ENCODE assay signal across 20 mouse cellular contexts in the genomic region with DNA sequence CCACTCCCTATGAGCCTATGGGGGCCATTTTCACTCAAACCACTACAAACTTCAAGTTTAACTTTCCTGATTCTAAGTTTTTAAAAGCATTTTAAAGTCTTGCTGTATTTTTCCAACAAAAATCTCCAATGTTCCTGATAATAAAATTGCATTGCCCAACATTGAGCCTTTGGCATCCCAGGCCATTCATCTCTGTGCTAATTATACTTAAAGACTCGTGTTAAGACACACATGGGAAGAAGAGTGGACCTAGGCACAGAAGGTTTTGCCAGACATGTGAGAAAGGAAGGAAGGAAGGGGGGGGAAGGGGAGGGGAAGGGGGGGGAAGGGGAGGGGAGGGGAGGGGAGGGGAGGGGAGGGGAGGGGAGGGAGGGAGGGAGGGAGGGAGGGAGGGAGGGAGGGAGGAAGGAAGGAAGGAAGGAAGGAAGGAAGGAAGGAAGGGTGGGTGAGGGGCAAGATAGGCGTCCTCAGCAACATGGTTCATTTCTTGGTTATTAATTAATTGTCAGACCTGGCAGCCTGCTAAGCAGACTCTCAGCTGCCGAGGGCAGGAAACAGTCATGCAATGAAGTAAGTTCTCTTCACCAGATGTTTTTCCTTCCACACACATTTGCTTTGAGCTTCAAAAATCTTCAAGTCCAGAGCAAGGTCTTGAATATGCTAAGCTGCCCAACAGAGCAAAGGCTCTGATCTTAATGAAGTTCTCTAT.
A peak's percentile ranks its signal among the peaks of the same experiment; 100 is the strongest.
DNase-seq lines count a peak whose midpoint lies in the region; ATAC-seq and TF ChIP-seq lines count a peak whose summit lies in the region.
"Had no signal": no experiment of that assay in that cellular context is flagged by ENCODE, and none has a peak within 500 bp of the region (broad histone marks: within the 10 kb centered on the region; RNA-seq: fewer than 3 reads in every experiment).

No protein-coding gene starts in this region.

- peaks cover 11% of the 10 kb centered on the region; the same call in 1 of the 2 replicates for H3K4me1 ChIP-seq in kidney, adult 2 months (ENCODE audit: control insufficient read depth, insufficient read depth, low read length)
- no peaks in the 10 kb centered on the region for H3K4me1 ChIP-seq in lung, embryonic 15.5 days
- H3K4me1 ChIP-seq in liver, embryonic 11.5 days (replicated peaks; ENCODE audit: control insufficient read depth, insufficient read depth, low read length), result no peaks in the 10 kb centered on the region
- H3K4me1 ChIP-seq in midbrain, embryonic 13.5 days (replicated peaks), result no peaks in the 10 kb centered on the region
- H3K4me1 ChIP-seq: embryonic facial prominence, embryonic 12.5 days; forebrain, embryonic 15.5 days had no signal

- no peak overlapping the region for H3K9ac ChIP-seq in lung, embryonic 15.5 days
- H3K9ac ChIP-seq in liver, embryonic 11.5 days (ENCODE audit: low read depth, low read length), result no peak overlapping the region
- no peak overlapping the region for H3K9ac ChIP-seq in midbrain, embryonic 13.5 days (replicated peaks)
- H3K9ac ChIP-seq: embryonic facial prominence, embryonic 12.5 days; forebrain, embryonic 15.5 days; liver, postnatal 0 days had no signal

- no peak for TF ChIP-seq POLR2A in kidney, adult 2 months (IDR thresholded peaks at IDR 0.05; ENCODE audit: low read depth, low read length)

- WGBS in kidney, adult 2 months, result 5% methylated on average over 3 of the region's 3 CpGs
- 14% methylated on average over 3 of the region's 3 CpGs for WGBS in lung, embryonic 15.5 days
- WGBS in liver, embryonic 11.5 days, result 49% methylated on average over 3 of the region's 3 CpGs
- WGBS in midbrain, embryonic 13.5 days, result 84% methylated on average over 3 of the region's 3 CpGs

- ATAC-seq in lung, embryonic 15.5 days (ENCODE audit: borderline replicate concordance, extremely low read depth, low FRiP score, low TSS enrichment), result peak; percentile 95
- no peak for ATAC-seq in liver, embryonic 11.5 days (replicated peaks; ENCODE audit: low FRiP score)
- no peak for ATAC-seq in midbrain, embryonic 13.5 days
- ATAC-seq: forebrain, embryonic 15.5 days; hindbrain, embryonic 16.5 days; intestine, postnatal 0 days; liver, postnatal 0 days had no signal

- H3K4me3 ChIP-seq in kidney, adult 2 months (ENCODE audit: insufficient read depth, low read depth, low read length), result no peak overlapping the region
- no peak overlapping the region for H3K4me3 ChIP-seq in lung, embryonic 15.5 days
- H3K4me3 ChIP-seq in liver, embryonic 11.5 days (ENCODE audit: low read depth, low read length), result no peak overlapping the region
- H3K4me3 ChIP-seq in midbrain, embryonic 13.5 days (replicated peaks), result no peak overlapping the region
- H3K4me3 ChIP-seq: embryonic facial prominence, embryonic 12.5 days; erythroblast, embryonic 14.5 days; forebrain, embryonic 15.5 days had no signal

- H3K27me3 ChIP-seq in kidney, adult 2 months (replicated peaks; ENCODE audit: control insufficient read depth, insufficient read depth, low read length), result no peaks in the 10 kb centered on the region
- no peaks in the 10 kb centered on the region for H3K27me3 ChIP-seq in lung, embryonic 15.5 days
- H3K27me3 ChIP-seq in liver, embryonic 11.5 days (replicated peaks; ENCODE audit: control insufficient read depth, insufficient read depth, low read length), result no peaks in the 10 kb centered on the region
- no peaks in the 10 kb centered on the region for H3K27me3 ChIP-seq in midbrain, embryonic 13.5 days
- H3K27me3 ChIP-seq: embryonic facial prominence, embryonic 12.5 days; forebrain, embryonic 15.5 days had no signal

- H3K4me2 ChIP-seq in lung, embryonic 15.5 days, result no peak overlapping the region
- no peak overlapping the region for H3K4me2 ChIP-seq in liver, embryonic 11.5 days
- H3K4me2 ChIP-seq in midbrain, embryonic 13.5 days (replicated peaks), result no peak overlapping the region
- H3K4me2 ChIP-seq: embryonic facial prominence, embryonic 12.5 days; forebrain, embryonic 15.5 days had no signal

- H3K36me3 ChIP-seq in kidney, adult 2 months (ENCODE audit: control insufficient read depth, insufficient read depth, low read length), result no peaks in the 10 kb centered on the region
- H3K36me3 ChIP-seq in lung, embryonic 15.5 days, result no peaks in the 10 kb centered on the region
- no peaks in the 10 kb centered on the region for H3K36me3 ChIP-seq in liver, embryonic 11.5 days (ENCODE audit: control insufficient read depth, insufficient read depth, low read length)
- H3K36me3 ChIP-seq in midbrain, embryonic 13.5 days, result no peaks in the 10 kb centered on the region
- H3K36me3 ChIP-seq: embryonic facial prominence, embryonic 12.5 days; forebrain, embryonic 15.5 days had no signal

- no peaks in the 10 kb centered on the region for H3K9me3 ChIP-seq in lung, embryonic 15.5 days
- H3K9me3 ChIP-seq in liver, embryonic 11.5 days (ENCODE audit: control insufficient read depth, low read length), result no peaks in the 10 kb centered on the region
- H3K9me3 ChIP-seq in midbrain, embryonic 13.5 days, result no peaks in the 10 kb centered on the region
- H3K9me3 ChIP-seq: embryonic facial prominence, embryonic 12.5 days; forebrain, embryonic 15.5 days had no signal

- no peak overlapping the region; the same call in 1 of the 2 replicates for H3K27ac ChIP-seq in kidney, adult 2 months (ENCODE audit: insufficient read depth, low read depth, low read length)
- peak overlapping the region; percentile 86 for H3K27ac ChIP-seq in lung, embryonic 15.5 days
- H3K27ac ChIP-seq in liver, embryonic 11.5 days (ENCODE audit: low read depth, low read length), result no peak overlapping the region
- H3K27ac ChIP-seq in midbrain, embryonic 13.5 days, result no peak overlapping the region
- H3K27ac ChIP-seq: embryonic facial prominence, embryonic 12.5 days; forebrain, embryonic 15.5 days had no signal

- no peak for TF ChIP-seq CTCF in kidney, adult 2 months (conservative IDR thresholded peaks at IDR 0.05; ENCODE audit: insufficient read depth, insufficient read length, low read depth, low read length)

- DNase-seq in 416B (ENCODE audit: low read depth), result peak; percentile 34
- DNase-seq in kidney, adult 2 months, result peak; percentile 78
- peak; percentile 28 for DNase-seq in kidney, postnatal 10 days
- no peak for DNase-seq in adipocyte (ENCODE audit: low spot score)
- DNase-seq in liver, embryonic 11.5 days (ENCODE audit: low spot score), result no peak
- no peak for DNase-seq in frontal cortex, postnatal 36 days (ENCODE audit: low spot score in 2 of 2)
- DNase-seq: adrenal gland, adult 8-10 months; cerebellum, adult 9-11 months; gastrocnemius, postnatal 36 days; layer of hippocampus, adult 9-11 months; liver, postnatal 0 days; right cerebral cortex, adult 18-20 months; thymus, postnatal 36 days had no signal

Comparison
In these comparisons a context has a peak if more than half of its experiments do, and no peak if none do; other contexts are left out.
1. DNase-seq: peak in 416B (single experiment), kidney, adult 2 months (single experiment) and kidney, postnatal 10 days (single experiment); none in adipocyte (single experiment), liver, embryonic 11.5 days (single experiment) and frontal cortex, postnatal 36 days (0 of 2).